Mouse (Mus musculus) naive thymus-derived CD4-positive, alpha-beta T cell, adult 2 months (primary cell): ENCODE measurements around the gene Slc1a7.

ENCODE experiments used
- DNase-seq: peaks from one replicate; pipeline ENCODE4 v3.0.0-alpha.2; 2011; ENCODE audit warnings: low read depth

Gene Slc1a7

GRCm38 (mm10) chr4:107971162-107971561 lies 3.0 kb downstream of the Slc1a7 start:
- no peak for DNase-seq

- no peak for DNase-seq
Observed at GRCm38 (mm10) chr4:107974527-107974926, 6.4 kb downstream of the Slc1a7 start.

- DNase-seq: no peak
Observed at GRCm38 (mm10) chr4:107975004-107975403, 6.9 kb downstream of the Slc1a7 start.

- no peak for DNase-seq
Observed at GRCm38 (mm10) chr4:107977593-107977992, 9.5 kb downstream of the Slc1a7 start.

GRCm38 (mm10) chr4:107979530-107979929 lies 11.4 kb downstream of the Slc1a7 start:
- DNase-seq: no peak

GRCm38 (mm10) chr4:107980002-107980600 lies 12.0 kb downstream of the Slc1a7 start:
- DNase-seq: no peak

GRCm38 (mm10) chr4:107983717-107984116 lies 15.6 kb downstream of the Slc1a7 start:
- no peak for DNase-seq

GRCm38 (mm10) chr4:107984282-107984981 lies 16.3 kb downstream of the Slc1a7 start:
- no peak for DNase-seq

- no peak for DNase-seq
Observed at GRCm38 (mm10) chr4:107985812-107986211, 17.7 kb downstream of the Slc1a7 start.

GRCm38 (mm10) chr4:107986386-107987168 lies 18.4 kb downstream of the Slc1a7 start:
- no peak for DNase-seq

GRCm38 (mm10) chr4:107988931-107989330 lies 20.8 kb downstream of the Slc1a7 start:
- peak; percentile 64 for DNase-seq

- no peak for DNase-seq
Observed at GRCm38 (mm10) chr4:107990818-107991217, 22.7 kb downstream of the Slc1a7 start.

GRCm38 (mm10) chr4:107991879-107992278 lies 23.7 kb downstream of the Slc1a7 start:
- no peak for DNase-seq

- DNase-seq: no peak
Observed at GRCm38 (mm10) chr4:107995011-107995410, 26.9 kb downstream of the Slc1a7 start.

GRCm38 (mm10) chr4:107995727-107996126 lies 27.6 kb downstream of the Slc1a7 start:
- no peak for DNase-seq

- no peak for DNase-seq
Observed at GRCm38 (mm10) chr4:107996418-107996986, 28.4 kb downstream of the Slc1a7 start.

- DNase-seq: no peak
Observed at GRCm38 (mm10) chr4:107998641-107999332, 30.7 kb downstream of the Slc1a7 start.

- DNase-seq: no peak
Observed at GRCm38 (mm10) chr4:107999380-107999779, 31.2 kb downstream of the Slc1a7 start.

- DNase-seq: no peak
Observed at GRCm38 (mm10) chr4:108005328-108005727, 37.2 kb downstream of the Slc1a7 start.

GRCm38 (mm10) chr4:108007532-108008103 lies 39.5 kb downstream of the Slc1a7 start:
- no peak for DNase-seq

- no peak for DNase-seq
Observed at GRCm38 (mm10) chr4:108008541-108008940, 40.4 kb downstream of the Slc1a7 start.

GRCm38 (mm10) chr4:108014466-108014865 lies 46.3 kb downstream of the Slc1a7 start:
- no peak for DNase-seq
